Mouse (Mus musculus) small intestine, adult 2 months (tissue): ENCODE data around the gene Cldn11. TPM values are rescaled to one million over a fixed set of nuclear protein-coding genes. Genes with fewer than 3 reads are reported as not detected.

Experiments used
- H3K27ac ChIP-seq: fragments of 200-500 bp; 2 replicates; pipeline ENCODE4 v1.5.1; 2012; ENCODE audit warnings: low read depth, low read length, control low read depth, inconsistent platforms; ENCODE audit not compliant: insufficient read depth
- H3K27me3 ChIP-seq: fragments of 200-500 bp; 2 replicates; pipeline ENCODE4 v1.6.1; 2012; ENCODE audit warnings: mild to moderate bottlenecking, moderate library complexity, low read length, inconsistent platforms; ENCODE audit not compliant: control insufficient read depth, insufficient read depth
- H3K36me3 ChIP-seq: fragments of 200-500 bp; 2 replicates; pipeline ENCODE4 v1.6.1; 2012; ENCODE audit warnings: mild to moderate bottlenecking, low read length, control low read depth, inconsistent platforms; ENCODE audit not compliant: control insufficient read depth, insufficient read depth
- H3K4me1 ChIP-seq: fragments of 200-500 bp; 2 replicates; pipeline ENCODE4 v1.6.1; 2012; ENCODE audit warnings: low read length, inconsistent platforms, mixed read lengths; ENCODE audit not compliant: control insufficient read depth, insufficient read depth, insufficient read length
- H3K4me3 ChIP-seq: fragments of 200-500 bp; 2 replicates; pipeline ENCODE4 v1.5.1; 2012; ENCODE audit warnings: low read depth, mild to moderate bottlenecking, control low read depth, inconsistent platforms, low read length, moderate library complexity
- CTCF ChIP-seq: fragments of 200-500 bp; IDR thresholded peaks from 2 replicates; pipeline ENCODE4 v1.5.1; 2012; ENCODE audit warnings: low read depth, mild to moderate bottlenecking, control low read depth, inconsistent platforms, low read length, moderate library complexity, mixed read lengths; ENCODE audit not compliant: insufficient replicate concordance, insufficient read length; ENCODE audit errors: extremely low read depth
- POLR2A ChIP-seq: fragments of 200-500 bp; IDR thresholded peaks from 2 replicates; pipeline ENCODE4 v1.6.1; 2012; ENCODE audit warnings: low read depth, mild to moderate bottlenecking, control low read depth, inconsistent platforms, low read length, moderate library complexity
- WGBS: fragments of 180-500 bp; shearing (Covaris S2); methylation state at CpG from one replicate; pipeline ENCODE4 v1.1.7; 2018; 5-methylcytosine and 5-hydroxymethylcytosine counted together
- polyA plus RNA-seq: library from polyadenylated mRNA; depleted of rRNA; stranded (reverse); fragments of >200 nt; gene quantifications from 2 replicates; pipeline ENCODE4 v1.2.3, GENCODE M21; 2012

Gene Cldn11
- polyA plus RNA-seq, 1 experiment = 0.42 TPM

DNA sequence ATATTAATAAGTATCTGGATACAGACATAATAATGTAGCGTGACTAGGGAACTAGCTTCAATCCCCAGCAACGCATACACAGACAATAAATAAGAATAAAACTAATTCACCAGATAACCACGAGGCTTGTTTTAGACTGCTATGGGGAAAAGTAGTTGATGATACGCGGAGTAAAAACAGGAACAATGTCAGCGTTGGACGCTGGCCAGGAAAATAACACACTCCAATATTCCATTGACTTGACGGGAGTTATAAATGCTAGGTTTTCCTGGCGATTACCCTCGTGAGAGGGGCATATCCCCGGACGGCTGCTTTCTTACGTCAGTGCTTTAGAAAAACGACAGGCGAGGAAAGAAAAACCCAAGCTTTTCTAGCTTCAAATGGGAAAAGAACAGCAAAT, 8.1 kb downstream of the Cldn11 start:
- Histone ChIP-seq H3K4me1 (no peaks in the 10 kb centered on the region), H3K27me3 (no peaks in the 10 kb centered on the region), H3K4me3 (no peak overlapping the region), H3K36me3 (no peaks in the 10 kb centered on the region), H3K27ac (no peak overlapping the region)
- WGBS = 67% methylated on average over 15 of the region's 15 CpGs
- TF ChIP-seq CTCF = no peak

DNA sequence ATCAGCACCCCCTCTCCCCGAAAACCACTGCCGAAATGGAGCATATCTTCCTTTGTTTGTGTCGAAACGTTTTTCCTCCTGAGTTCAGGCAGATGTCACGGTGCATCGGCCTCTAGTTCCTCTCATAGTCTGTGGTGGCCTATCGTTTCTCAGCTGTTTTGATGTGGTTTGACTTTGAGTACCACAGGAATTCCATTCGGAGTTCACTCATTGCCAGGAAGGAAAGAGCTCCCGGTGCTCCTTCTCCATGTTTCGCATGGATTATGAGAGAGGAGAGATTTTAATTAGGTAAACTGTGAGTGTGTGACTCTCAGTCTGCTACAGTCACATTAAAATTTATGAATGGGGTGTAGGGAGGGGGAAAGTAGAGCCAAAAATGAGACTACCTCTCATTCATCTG, 10.3 kb downstream of the Cldn11 start:
- 80% methylated on average over 10 of the region's 10 CpGs for WGBS
- no peak overlapping the region for H3K27ac ChIP-seq
- no peaks in the 10 kb centered on the region for H3K36me3 ChIP-seq
- no peaks in the 10 kb centered on the region for H3K4me1 ChIP-seq
- no peaks in the 10 kb centered on the region for H3K27me3 ChIP-seq
- TF ChIP-seq POLR2A (no peak), CTCF (no peak)
- no peak overlapping the region for H3K4me3 ChIP-seq

DNA sequence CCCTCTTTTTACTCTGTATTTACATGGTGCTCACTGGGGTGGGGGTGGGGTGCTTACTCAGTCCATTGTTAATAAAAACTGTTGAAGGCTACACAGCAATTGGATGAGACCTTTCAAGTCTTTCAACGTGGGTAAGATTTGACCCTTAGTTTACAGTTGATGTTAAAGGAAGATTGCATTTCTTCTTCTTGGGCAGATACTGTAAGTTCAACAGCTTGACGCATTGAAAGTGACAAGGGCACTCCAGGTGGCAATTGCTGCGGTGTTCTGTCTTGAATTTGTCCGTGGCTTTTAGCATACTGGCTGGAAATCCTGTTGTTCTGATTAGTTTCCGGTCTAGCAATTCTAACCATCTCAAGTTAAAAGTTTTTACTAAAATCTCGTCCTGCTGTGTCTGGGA, 11.6 kb downstream of the Cldn11 start:
- Histone ChIP-seq H3K27ac (no peak overlapping the region), H3K27me3 (no peaks in the 10 kb centered on the region), H3K4me3 (no peak overlapping the region), H3K4me1 (no peaks in the 10 kb centered on the region), H3K36me3 (no peaks in the 10 kb centered on the region)
- 53% methylated on average over 6 of the region's 6 CpGs for WGBS
- TF ChIP-seq POLR2A = no peak
- no peak for TF ChIP-seq CTCF

- H3K4me3 ChIP-seq = no peak overlapping the region
- TF ChIP-seq CTCF = no peak
- no peaks in the 10 kb centered on the region for H3K27me3 ChIP-seq
- H3K36me3 ChIP-seq = no peaks in the 10 kb centered on the region
- 92% methylated on average over 14 of the region's 14 CpGs for WGBS
- H3K27ac ChIP-seq = no peak overlapping the region
- H3K4me1 ChIP-seq = no peaks in the 10 kb centered on the region
Measured at GRCm38 (mm10) chr3:31162860-31163259, 13.1 kb downstream of the Cldn11 start.

DNA sequence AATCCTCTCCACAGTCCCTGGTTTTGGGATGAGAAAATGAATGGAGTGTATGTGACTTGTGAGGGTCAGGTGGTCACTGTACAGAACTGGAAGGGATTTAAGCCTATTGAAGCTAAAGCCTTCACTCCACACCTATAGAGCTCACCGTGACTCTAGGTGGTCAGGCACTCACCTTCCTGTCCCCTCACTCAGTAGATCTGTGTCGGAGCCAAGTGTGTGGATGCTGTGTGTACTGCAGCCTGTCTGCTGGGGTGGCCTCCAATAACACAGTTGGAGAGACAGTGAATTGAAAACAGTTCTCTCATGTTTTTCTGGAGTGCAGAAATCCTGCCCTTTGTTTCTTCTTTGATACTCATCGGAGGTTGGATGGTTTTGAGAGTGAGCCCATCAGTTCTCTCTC, 16.1 kb downstream of the Cldn11 start:
- WGBS = 77% methylated on average over 3 of the region's 3 CpGs
- Histone ChIP-seq H3K4me3 (no peak overlapping the region), H3K27ac (no peak overlapping the region), H3K4me1 (no peaks in the 10 kb centered on the region), H3K27me3 (no peaks in the 10 kb centered on the region), H3K36me3 (no peaks in the 10 kb centered on the region)
- TF ChIP-seq POLR2A (no peak), CTCF (no peak)

- H3K4me3 ChIP-seq = no peak overlapping the region
- WGBS = 66% methylated on average over 12 of the region's 12 CpGs
- no peaks in the 10 kb centered on the region for H3K27me3 ChIP-seq
- no peaks in the 10 kb centered on the region for H3K36me3 ChIP-seq
- H3K4me1 ChIP-seq = no peaks in the 10 kb centered on the region
- TF ChIP-seq POLR2A = no peak
- no peak for TF ChIP-seq CTCF
- no peak overlapping the region for H3K27ac ChIP-seq
Measured at GRCm38 (mm10) chr3:31166365-31166871, 16.7 kb downstream of the Cldn11 start.

DNA sequence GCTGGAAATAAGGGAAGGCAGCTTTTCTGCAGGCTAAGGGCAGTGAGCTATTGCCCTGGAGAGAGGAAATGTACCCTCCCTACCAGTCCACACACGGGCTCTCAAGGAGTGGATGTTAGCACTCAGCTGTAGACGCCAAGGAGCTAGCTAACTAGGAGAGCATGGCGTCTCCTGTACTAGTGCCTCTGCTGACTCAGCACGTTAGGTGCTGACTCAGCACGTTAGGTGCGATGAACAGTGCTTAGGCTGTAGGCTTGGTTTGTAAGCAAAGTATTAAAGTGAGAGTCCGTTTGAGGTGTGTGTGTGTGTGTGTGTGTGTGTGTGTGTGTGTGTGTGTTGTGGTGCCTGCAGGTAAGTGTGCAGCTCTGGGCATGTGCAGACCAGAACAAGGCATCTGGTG, 40.6 kb downstream of the Cldn11 start:
- no peak for TF ChIP-seq POLR2A
- no peak for TF ChIP-seq CTCF
- Histone ChIP-seq H3K4me1 (no peaks in the 10 kb centered on the region), H3K36me3 (no peaks in the 10 kb centered on the region), H3K27me3 (no peaks in the 10 kb centered on the region), H3K27ac (no peak overlapping the region), H3K4me3 (no peak overlapping the region)
- 89% methylated on average over 7 of the region's 7 CpGs for WGBS

GRCm38 (mm10) chr3:31191402-31191801, 41.7 kb downstream of the Cldn11 start:
- Histone ChIP-seq H3K4me1 (no peaks in the 10 kb centered on the region), H3K27ac (no peak overlapping the region), H3K4me3 (no peak overlapping the region), H3K36me3 (no peaks in the 10 kb centered on the region), H3K27me3 (no peaks in the 10 kb centered on the region)
- 70% methylated on average over 10 of the region's 10 CpGs for WGBS
- TF ChIP-seq CTCF (no peak), POLR2A (no peak)
